Mouse (Mus musculus): ENCODE data around the gene Fjx1. TPM values are rescaled to one million over a fixed set of nuclear protein-coding genes. Genes with fewer than 3 reads are reported as not detected.

The Fjx1 gene
- polyA plus RNA-seq, 1 experiment from 2014 or later: 0.18 TPM

DNA sequence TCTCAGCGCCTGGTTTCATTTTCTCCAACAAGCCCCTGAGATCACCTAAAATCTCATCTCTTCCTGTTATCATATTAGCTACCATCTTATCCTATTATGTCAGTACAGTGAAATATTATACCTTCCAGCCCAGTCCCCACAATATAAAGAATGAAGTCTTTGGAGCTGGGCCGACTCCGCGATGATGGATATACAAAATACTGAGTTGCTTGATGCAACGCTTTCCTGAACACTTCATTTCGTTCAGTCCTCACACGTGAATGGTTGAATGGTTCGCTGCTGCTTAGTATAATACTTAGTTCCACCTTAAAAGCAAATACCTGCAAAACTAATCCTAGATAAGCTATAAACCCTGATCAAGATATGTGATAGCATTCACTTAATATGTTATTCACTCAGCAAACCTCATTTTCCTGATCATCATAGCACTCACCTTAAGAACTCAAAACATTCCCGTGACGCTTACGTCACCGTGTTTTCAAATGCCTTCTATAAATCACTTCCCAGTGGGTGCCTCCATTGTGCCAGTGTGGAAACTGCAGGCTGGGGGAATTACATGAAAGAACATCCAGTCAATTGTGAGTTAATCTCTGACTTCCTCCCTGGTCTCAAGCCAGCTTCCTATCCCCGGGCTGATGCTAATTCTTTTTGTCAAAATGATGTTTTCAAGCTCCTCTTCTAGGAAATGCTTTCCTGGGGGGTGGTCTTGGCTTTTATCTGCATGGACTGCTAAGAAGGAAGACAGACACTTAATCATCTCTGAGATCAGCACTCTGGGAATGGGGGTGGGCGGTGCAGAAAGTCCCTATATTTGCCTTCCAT, 44.7 kb downstream of the Fjx1 start, which contains the start of gene Trim44:
Gene Trim44, minus strand, starts transcription at position 466 of the 822 bp plus-strand sequence.
- H3K4me3 ChIP-seq (ENCODE audit: low read depth, low read length): no peak within 1 kb of the TSS
- no peak within 1 kb of the TSS for H3K4me2 ChIP-seq (ENCODE audit: low read depth, low read length)
- H3K9me3 ChIP-seq (replicated peaks; ENCODE audit: control insufficient read depth, low read length): no peaks in the 10 kb centered on the region
- H3K27me3 ChIP-seq (ENCODE audit: control insufficient read depth, insufficient read depth, low read depth, low read length): no peaks in the 10 kb centered on the region
- no peak within 1 kb of the TSS for H3K9ac ChIP-seq (ENCODE audit: low read depth, low read length)
- WGBS (ENCODE audit: insufficient replicate concordance): 52% methylated on average over 14 of the region's 14 CpGs
- no peaks in the 10 kb centered on the region for H3K4me1 ChIP-seq (ENCODE audit: control insufficient read depth, low read depth, low read length)
- no peak for ATAC-seq (ENCODE audit: low read depth)
- no peak within 1 kb of the TSS for H3K27ac ChIP-seq (ENCODE audit: low read length)
- no peaks in the 10 kb centered on the region for H3K36me3 ChIP-seq (ENCODE audit: control insufficient read depth, insufficient read depth)

DNA sequence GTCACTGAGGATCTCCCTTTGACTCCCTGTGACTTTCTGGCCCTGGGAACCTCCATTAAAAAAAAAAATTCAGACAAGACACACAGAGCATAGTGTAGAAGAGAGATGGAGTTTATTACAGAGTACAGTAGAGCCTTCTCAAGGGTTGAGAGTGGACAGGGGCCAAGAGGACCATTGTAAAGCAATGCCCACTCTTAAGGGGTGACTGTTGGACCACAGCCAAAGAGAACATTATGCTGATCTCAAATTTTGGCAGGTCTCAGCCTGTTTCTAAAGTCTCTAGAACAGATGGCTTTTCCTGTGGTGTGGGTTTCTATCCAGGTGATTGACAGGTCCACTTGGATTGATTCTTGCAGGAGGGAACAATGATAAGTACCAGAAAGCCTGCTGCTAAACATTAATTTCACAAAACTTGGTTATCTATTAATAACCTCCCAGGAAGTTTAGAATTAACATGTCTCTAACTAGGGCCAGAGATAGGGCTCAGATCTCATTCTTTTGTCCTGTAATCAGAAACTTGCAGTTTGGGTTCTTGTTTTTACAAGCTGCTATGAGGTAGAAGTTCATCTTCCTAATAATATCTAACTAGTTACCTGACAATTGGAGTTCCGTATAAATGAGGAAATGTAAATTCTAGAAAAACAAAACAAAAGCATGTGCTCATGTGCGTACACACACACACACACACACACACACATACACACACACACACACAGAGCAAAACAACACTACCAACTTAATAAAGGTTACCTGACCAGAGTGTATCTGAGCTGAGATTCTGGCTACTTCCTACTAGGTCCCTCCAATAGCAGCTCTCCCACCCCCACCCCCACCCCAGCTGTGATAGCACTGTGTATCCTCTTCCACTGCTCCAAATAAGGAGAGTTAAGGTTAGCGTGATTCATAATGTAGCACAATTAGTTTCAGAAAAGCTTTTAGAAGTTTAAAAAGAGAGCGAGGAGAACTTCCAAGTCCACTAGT, 45.7 kb downstream of the Fjx1 start:
- no peak for ATAC-seq (ENCODE audit: low read depth)
- Histone ChIP-seq H3K4me1 (ENCODE audit: control insufficient read depth, low read depth, low read length) (no peaks in the 10 kb centered on the region), H3K27ac (ENCODE audit: low read length) (no peak overlapping the region), H3K36me3 (ENCODE audit: control insufficient read depth, insufficient read depth) (no peaks in the 10 kb centered on the region), H3K9ac (ENCODE audit: low read depth, low read length) (no peak overlapping the region), H3K4me3 (ENCODE audit: low read depth, low read length) (no peak overlapping the region), H3K27me3 (ENCODE audit: control insufficient read depth, insufficient read depth, low read depth, low read length) (no peaks in the 10 kb centered on the region), H3K9me3 (replicated peaks; ENCODE audit: control insufficient read depth, low read length) (no peaks in the 10 kb centered on the region), H3K4me2 (ENCODE audit: low read depth, low read length) (no peak overlapping the region)
- 53% methylated on average over 4 of the region's 4 CpGs for whole genome bisulfite sequencing (ENCODE audit: insufficient replicate concordance)

DNA sequence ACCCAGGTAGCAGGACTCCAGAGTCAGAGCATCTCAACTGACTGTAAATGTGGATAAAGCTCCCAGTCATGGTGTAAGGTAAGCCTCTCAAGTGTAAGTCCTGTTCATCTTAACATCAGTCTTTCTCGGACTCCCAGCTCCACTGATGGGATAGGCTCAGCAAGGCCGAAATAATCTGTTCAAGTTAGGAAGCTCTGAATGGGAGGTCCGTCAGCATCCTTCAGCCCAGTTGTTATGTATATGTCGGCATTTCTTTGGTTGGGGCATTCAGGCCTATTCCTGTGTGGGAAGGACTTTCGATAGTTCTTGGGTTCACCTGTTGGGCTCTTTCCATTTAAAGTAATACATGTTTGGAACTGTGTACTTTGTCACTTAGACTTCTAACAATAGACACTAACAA, 48.3 kb downstream of the Fjx1 start:
- H3K9me3 ChIP-seq (replicated peaks; ENCODE audit: control insufficient read depth, low read length): no peaks in the 10 kb centered on the region
- H3K36me3 ChIP-seq (ENCODE audit: control insufficient read depth, insufficient read depth): no peaks in the 10 kb centered on the region; the same call in 1 of the 2 replicates
- no peak overlapping the region for H3K9ac ChIP-seq (ENCODE audit: low read depth, low read length)
- H3K4me2 ChIP-seq (ENCODE audit: low read depth, low read length): no peak overlapping the region
- 72% methylated on average over 5 of the region's 5 CpGs for WGBS (ENCODE audit: insufficient replicate concordance)
- no peak for ATAC-seq (ENCODE audit: low read depth)
- no peak overlapping the region for H3K27ac ChIP-seq (ENCODE audit: low read length)
- peaks cover 21% of the 10 kb centered on the region for H3K4me1 ChIP-seq (ENCODE audit: control insufficient read depth, low read depth, low read length)
- H3K27me3 ChIP-seq (ENCODE audit: control insufficient read depth, insufficient read depth, low read depth, low read length): no peaks in the 10 kb centered on the region
- H3K4me3 ChIP-seq (ENCODE audit: low read depth, low read length): no peak overlapping the region

DNA sequence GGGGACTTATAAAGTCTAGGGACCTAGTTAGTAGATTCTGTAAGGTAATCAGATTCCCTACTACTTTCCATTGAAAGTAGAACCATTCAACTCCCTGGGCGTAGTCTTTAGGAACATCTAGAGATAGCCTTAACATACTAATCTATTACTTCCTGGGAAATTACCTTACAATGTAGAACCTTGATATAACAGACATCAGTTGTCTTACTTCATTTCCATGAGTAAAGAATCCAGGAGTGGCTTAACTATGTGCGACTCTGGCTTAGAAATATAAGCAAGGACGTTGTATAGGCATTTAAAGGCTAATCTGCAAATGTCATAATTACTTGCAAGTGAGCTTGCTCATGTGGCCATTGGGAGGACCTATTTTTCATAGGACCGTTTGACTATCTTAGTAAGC, 49.0 kb downstream of the Fjx1 start:
- 62% methylated on average over 4 of the region's 4 CpGs for WGBS (ENCODE audit: insufficient replicate concordance)
- no peaks in the 10 kb centered on the region for H3K27me3 ChIP-seq (ENCODE audit: control insufficient read depth, insufficient read depth, low read depth, low read length)
- H3K36me3 ChIP-seq (ENCODE audit: control insufficient read depth, insufficient read depth): no peaks in the 10 kb centered on the region; the same call in 1 of the 2 replicates
- H3K4me1 ChIP-seq (ENCODE audit: control insufficient read depth, low read depth, low read length): peaks cover 21% of the 10 kb centered on the region
- ATAC-seq (ENCODE audit: low read depth): no peak
- H3K27ac ChIP-seq (ENCODE audit: low read length): no peak overlapping the region
- no peaks in the 10 kb centered on the region for H3K9me3 ChIP-seq (replicated peaks; ENCODE audit: control insufficient read depth, low read length)
- H3K4me3 ChIP-seq (ENCODE audit: low read depth, low read length): no peak overlapping the region
- no peak overlapping the region for H3K4me2 ChIP-seq (ENCODE audit: low read depth, low read length)
- no peak overlapping the region for H3K9ac ChIP-seq (ENCODE audit: low read depth, low read length)

DNA sequence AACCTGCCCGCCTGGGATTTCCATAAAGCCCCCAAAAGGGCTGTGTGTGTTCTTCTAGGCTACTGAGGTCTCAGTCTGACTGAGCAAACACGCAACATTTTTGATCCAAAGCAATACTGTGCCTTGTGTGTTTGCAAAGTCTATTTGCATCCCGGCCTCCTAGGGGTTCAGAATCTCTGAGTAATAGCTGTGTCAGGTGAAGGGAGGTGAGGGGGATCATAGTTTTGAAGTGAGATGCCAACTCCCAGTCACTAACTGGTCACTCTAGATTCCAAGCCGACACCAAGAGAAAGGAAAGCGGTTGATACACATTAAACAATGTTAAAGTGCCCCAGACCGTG, 51.0 kb downstream of the Fjx1 start:
- H3K9ac ChIP-seq (ENCODE audit: low read depth, low read length): peak overlapping the region; percentile 73
- no peak for ATAC-seq (ENCODE audit: low read depth)
- H3K4me1 ChIP-seq (ENCODE audit: control insufficient read depth, low read depth, low read length): peaks cover 27% of the 10 kb centered on the region
- WGBS (ENCODE audit: insufficient replicate concordance): 24% methylated on average over 6 of the region's 6 CpGs
- H3K4me3 ChIP-seq (ENCODE audit: low read depth, low read length): peak overlapping the region; percentile 70
- H3K27me3 ChIP-seq (ENCODE audit: control insufficient read depth, insufficient read depth, low read depth, low read length): no peaks in the 10 kb centered on the region
- peak overlapping the region; percentile 34; the same call in 1 of the 2 replicates for H3K27ac ChIP-seq (ENCODE audit: low read length)
- no peaks in the 10 kb centered on the region for H3K9me3 ChIP-seq (replicated peaks; ENCODE audit: control insufficient read depth, low read length)
- peak overlapping the region; percentile 88 for H3K4me2 ChIP-seq (ENCODE audit: low read depth, low read length)
- no peaks in the 10 kb centered on the region; the same call in 1 of the 2 replicates for H3K36me3 ChIP-seq (ENCODE audit: control insufficient read depth, insufficient read depth)

DNA sequence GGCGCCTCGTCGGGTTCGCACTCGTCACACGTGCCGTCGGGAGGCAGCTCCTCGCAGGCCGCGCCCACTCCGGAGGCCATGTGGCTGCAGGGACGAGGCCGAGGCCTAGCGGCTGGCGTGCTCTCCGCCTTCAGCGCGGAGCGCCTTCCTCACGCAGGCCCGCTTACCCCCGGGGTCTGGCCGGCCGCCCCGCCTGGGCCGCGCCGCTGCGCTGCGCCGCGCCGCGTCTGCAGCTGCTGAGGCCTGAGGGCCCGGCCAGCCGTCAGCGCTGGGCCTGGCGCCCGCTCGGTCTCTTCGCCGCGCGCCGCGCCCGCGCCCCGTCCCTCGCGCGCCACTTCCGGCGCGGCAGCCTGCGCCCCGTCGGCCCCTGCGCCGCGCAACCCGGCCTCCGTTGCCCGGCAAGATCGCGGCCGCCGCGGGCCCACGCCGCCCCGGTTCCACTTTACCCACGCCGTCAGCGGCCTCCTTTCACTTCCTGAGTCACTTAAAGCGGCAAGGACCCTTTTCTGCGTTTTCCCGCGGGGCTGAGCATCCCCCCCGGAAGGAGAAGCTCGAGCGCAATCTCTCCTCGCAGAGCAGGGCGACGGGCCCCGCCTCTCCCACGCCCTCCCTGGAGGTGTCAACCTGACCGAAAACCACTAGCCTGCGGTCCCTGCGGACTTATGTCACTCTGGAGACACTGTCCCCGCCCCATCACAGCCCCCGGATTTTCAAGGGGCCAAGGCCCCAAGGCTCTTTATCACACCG, 51.5 kb downstream of the Fjx1 start:
- Histone ChIP-seq H3K27me3 (ENCODE audit: control insufficient read depth, insufficient read depth, low read depth, low read length) (no peaks in the 10 kb centered on the region), H3K27ac (ENCODE audit: low read length) (peak overlapping the region; percentile 80), H3K9me3 (replicated peaks; ENCODE audit: control insufficient read depth, low read length) (no peaks in the 10 kb centered on the region), H3K4me2 (ENCODE audit: low read depth, low read length) (peak overlapping the region; percentile 88), H3K4me3 (ENCODE audit: low read depth, low read length) (peak overlapping the region; percentile 70), H3K9ac (ENCODE audit: low read depth, low read length) (peak overlapping the region; percentile 73), H3K36me3 (ENCODE audit: control insufficient read depth, insufficient read depth) (no peaks in the 10 kb centered on the region; the same call in 1 of the 2 replicates), H3K4me1 (ENCODE audit: control insufficient read depth, low read depth, low read length) (peaks cover 27% of the 10 kb centered on the region)
- WGBS (ENCODE audit: insufficient replicate concordance): under 1% methylated on average over 75 of the region's 94 CpGs
- peak; percentile 93 for ATAC-seq (ENCODE audit: low read depth)

DNA sequence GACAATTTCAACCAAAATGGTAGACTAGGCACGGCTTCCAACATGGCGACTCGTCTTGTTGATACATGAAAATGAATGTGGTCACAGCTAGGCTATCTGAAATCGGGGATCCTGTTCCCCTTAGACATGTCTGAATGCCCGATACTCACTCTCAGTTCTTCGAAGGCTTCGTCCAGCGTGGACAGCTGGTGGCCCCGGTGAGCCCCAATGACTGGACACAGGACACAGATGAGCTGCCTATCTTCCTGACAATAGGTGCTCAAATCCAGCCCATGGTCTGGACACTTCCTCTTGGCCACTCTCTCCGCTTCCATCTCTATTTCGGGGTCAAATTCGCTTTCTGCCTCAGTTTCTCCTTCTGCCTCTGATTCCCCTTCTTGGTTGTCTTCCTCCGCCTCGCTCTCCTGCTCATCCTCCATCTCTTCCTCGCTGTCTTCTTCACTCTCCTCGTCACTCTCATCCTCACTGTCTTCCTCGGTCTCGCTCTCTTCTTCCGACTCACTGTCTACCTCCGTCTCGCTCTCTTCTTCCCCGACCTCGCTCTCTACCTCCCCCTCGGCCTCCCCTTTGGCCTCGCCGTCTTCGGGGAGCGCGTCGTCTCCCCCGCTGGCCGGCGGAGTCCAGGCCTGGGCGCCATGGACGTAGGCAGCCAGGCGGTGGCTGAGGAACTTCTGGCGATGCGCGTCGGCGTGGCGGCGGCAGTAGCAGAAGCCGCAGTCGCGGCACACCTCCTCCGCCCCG, 52.3 kb downstream of the Fjx1 start:
- Histone ChIP-seq H3K4me1 (ENCODE audit: control insufficient read depth, low read depth, low read length) (peaks cover 27% of the 10 kb centered on the region), H3K27me3 (ENCODE audit: control insufficient read depth, insufficient read depth, low read depth, low read length) (no peaks in the 10 kb centered on the region), H3K4me3 (ENCODE audit: low read depth, low read length) (peak overlapping the region; percentile 70), H3K4me2 (ENCODE audit: low read depth, low read length) (peak overlapping the region; percentile 88), H3K36me3 (ENCODE audit: control insufficient read depth, insufficient read depth) (no peaks in the 10 kb centered on the region; the same call in 1 of the 2 replicates), H3K9ac (ENCODE audit: low read depth, low read length) (peak overlapping the region; percentile 73), H3K27ac (ENCODE audit: low read length) (peak overlapping the region; percentile 80), H3K9me3 (replicated peaks; ENCODE audit: control insufficient read depth, low read length) (no peaks in the 10 kb centered on the region)
- ATAC-seq (ENCODE audit: low read depth): no peak
- 36% methylated on average over 47 of the region's 48 CpGs for WGBS (ENCODE audit: insufficient replicate concordance)
